Mouse (Mus musculus) forebrain, embryonic 10.5 days (tissue): ENCODE data around the gene Fgfr2. TPM values are rescaled to one million over a fixed set of nuclear protein-coding genes. Genes with fewer than 3 reads are reported as not detected.

ENCODE experiments used
- DNase-seq: peaks from one replicate; pipeline ENCODE4 v3.0.0-alpha.2; 2017; ENCODE audit warnings: low spot score; ENCODE audit errors: extremely low spot score
- H3K27ac ChIP-seq: fragments of 300-500 bp; sonication (generic); 2 replicates; pipeline ENCODE4 v1.5.1; 2016; ENCODE audit warnings: mild to moderate bottlenecking
- H3K27me3 ChIP-seq: fragments of 300-500 bp; sonication (generic); 2 replicates; pipeline ENCODE4 v1.6.1; 2016; ENCODE audit warnings: mild to moderate bottlenecking; ENCODE audit not compliant: poor library complexity, severe bottlenecking
- H3K36me3 ChIP-seq: fragments of 300-500 bp; sonication (generic); replicated peaks from 2 replicates; pipeline ENCODE4 v1.6.1; 2016; ENCODE audit warnings: mild to moderate bottlenecking, moderate library complexity
- H3K4me1 ChIP-seq: fragments of 300-500 bp; sonication (generic); 2 replicates; pipeline ENCODE4 v1.6.1; 2016
- H3K4me3 ChIP-seq: fragments of 300-500 bp; sonication (generic); 2 replicates; pipeline ENCODE4 v1.5.1; 2016; ENCODE audit warnings: mild to moderate bottlenecking, moderate library complexity
- H3K9me3 ChIP-seq: fragments of 300-500 bp; sonication (generic); 2 replicates; pipeline ENCODE4 v1.6.1; 2016; ENCODE audit warnings: mild to moderate bottlenecking, moderate library complexity
- WGBS: fragments of 180-500 bp; shearing (Covaris S2); methylation state at CpG from one replicate; pipeline ENCODE4 v1.1.7; 2016; 5-methylcytosine and 5-hydroxymethylcytosine counted together
- polyA plus RNA-seq: library from polyadenylated mRNA; unstranded; fragments of >200 nt; fragmentation: Nextera tagmentation; extraction: Ambion mirVana; gene quantifications from 2 replicates; pipeline ENCODE4 v1.2.1, GENCODE M21; 2016

Fgfr2 gene
- polyA plus RNA-seq, 1 experiment from 2014 or later: 55.7 TPM

- Histone ChIP-seq H3K27me3 (no peaks in the 10 kb centered on the region), H3K4me3 (no peak overlapping the region), H3K4me1 (peaks cover 29% of the 10 kb centered on the region), H3K36me3 (no peaks in the 10 kb centered on the region), H3K9me3 (no peaks in the 10 kb centered on the region), H3K27ac (peak overlapping the region; percentile 60; the same call in 1 of the 2 replicates)
- WGBS: 67% methylated on average over 4 of the region's 4 CpGs
- DNase-seq: no peak
Observed at GRCm38 (mm10) chr7:130965909-130966365, 2157.2 kb downstream of the Fgfr2 start.

GRCm38 (mm10) chr7:130965396-130965795 lies 2157.8 kb downstream of the Fgfr2 start:
- no peak for DNase-seq
- H3K27ac ChIP-seq: peak overlapping the region; percentile 11; the same call in 1 of the 2 replicates

GRCm38 (mm10) chr7:130964686-130965085 lies 2158.5 kb downstream of the Fgfr2 start:
- Histone ChIP-seq H3K27me3 (no peaks in the 10 kb centered on the region), H3K4me1 (peaks cover 29% of the 10 kb centered on the region), H3K4me3 (no peak overlapping the region), H3K36me3 (no peaks in the 10 kb centered on the region), H3K27ac (no peak overlapping the region), H3K9me3 (no peaks in the 10 kb centered on the region)
- 82% methylated on average over 5 of the region's 5 CpGs for WGBS
- no peak for DNase-seq

More at GRCm38 (mm10) chr7:130965396-130965795, 2157.8 kb downstream of the Fgfr2 start:
- Histone ChIP-seq H3K4me3 (no peak overlapping the region), H3K9me3 (no peaks in the 10 kb centered on the region), H3K4me1 (peaks cover 29% of the 10 kb centered on the region), H3K27me3 (no peaks in the 10 kb centered on the region), H3K36me3 (no peaks in the 10 kb centered on the region)
- 93% methylated on average over 4 of the region's 4 CpGs for WGBS

- no peak for DNase-seq
- H3K9me3 ChIP-seq: no peaks in the 10 kb centered on the region
- no peaks in the 10 kb centered on the region for H3K27me3 ChIP-seq
- no peak overlapping the region for H3K4me3 ChIP-seq
- 91% methylated on average over 6 of the region's 6 CpGs for WGBS
- H3K27ac ChIP-seq: no peak overlapping the region
- no peaks in the 10 kb centered on the region for H3K36me3 ChIP-seq
- H3K4me1 ChIP-seq: peaks cover 28% of the 10 kb centered on the region
Observed at GRCm38 (mm10) chr7:130961429-130961828, 2161.7 kb downstream of the Fgfr2 start.

GRCm38 (mm10) chr7:130959868-130960267 lies 2163.3 kb downstream of the Fgfr2 start:
- Histone ChIP-seq H3K4me3 (no peak overlapping the region), H3K36me3 (no peaks in the 10 kb centered on the region), H3K4me1 (peaks cover 12% of the 10 kb centered on the region), H3K9me3 (no peaks in the 10 kb centered on the region), H3K27ac (no peak overlapping the region), H3K27me3 (no peaks in the 10 kb centered on the region)
- no peak for DNase-seq
- WGBS: 68% methylated on average over 7 of the region's 7 CpGs

GRCm38 (mm10) chr7:130958551-130958950 lies 2164.6 kb downstream of the Fgfr2 start:
- no peak for DNase-seq

GRCm38 (mm10) chr7:130954177-130954601 lies 2169.0 kb downstream of the Fgfr2 start:
- peaks cover 13% of the 10 kb centered on the region for H3K4me1 ChIP-seq
- WGBS: 90% methylated on average over 10 of the region's 10 CpGs
- no peak for DNase-seq
- no peak overlapping the region for H3K4me3 ChIP-seq
- H3K27me3 ChIP-seq: no peaks in the 10 kb centered on the region
- H3K9me3 ChIP-seq: no peaks in the 10 kb centered on the region
- no peak overlapping the region for H3K27ac ChIP-seq
- H3K36me3 ChIP-seq: no peaks in the 10 kb centered on the region

More at GRCm38 (mm10) chr7:130958551-130958950, 2164.6 kb downstream of the Fgfr2 start:
- peaks cover 8% of the 10 kb centered on the region for H3K4me1 ChIP-seq
- no peak overlapping the region for H3K4me3 ChIP-seq
- no peak overlapping the region for H3K27ac ChIP-seq
- WGBS: 69% methylated on average over 7 of the region's 7 CpGs
- H3K27me3 ChIP-seq: no peaks in the 10 kb centered on the region
- H3K36me3 ChIP-seq: no peaks in the 10 kb centered on the region
- H3K9me3 ChIP-seq: no peaks in the 10 kb centered on the region

- H3K27ac ChIP-seq: no peak overlapping the region
- no peaks in the 10 kb centered on the region for H3K36me3 ChIP-seq
- H3K4me3 ChIP-seq: no peak overlapping the region
- H3K27me3 ChIP-seq: no peaks in the 10 kb centered on the region
- 89% methylated on average over 10 of the region's 10 CpGs for WGBS
- no peaks in the 10 kb centered on the region for H3K9me3 ChIP-seq
- H3K4me1 ChIP-seq: peaks cover 8% of the 10 kb centered on the region
- no peak for DNase-seq
Observed at GRCm38 (mm10) chr7:130953376-130953775, 2169.8 kb downstream of the Fgfr2 start.

- H3K9me3 ChIP-seq: no peaks in the 10 kb centered on the region
- 94% methylated on average over 5 of the region's 5 CpGs for WGBS
- no peak overlapping the region for H3K4me3 ChIP-seq
- H3K4me1 ChIP-seq: peaks cover 6% of the 10 kb centered on the region
- no peaks in the 10 kb centered on the region for H3K27me3 ChIP-seq
- no peak overlapping the region for H3K27ac ChIP-seq
- H3K36me3 ChIP-seq: no peaks in the 10 kb centered on the region
- DNase-seq: no peak
Observed at GRCm38 (mm10) chr7:130951004-130951403, 2172.1 kb downstream of the Fgfr2 start.

GRCm38 (mm10) chr7:130950482-130950881 lies 2172.7 kb downstream of the Fgfr2 start:
- WGBS: 91% methylated on average over 7 of the region's 7 CpGs
- DNase-seq: no peak
- no peaks in the 10 kb centered on the region for H3K27me3 ChIP-seq

GRCm38 (mm10) chr7:130949331-130949751 lies 2173.8 kb downstream of the Fgfr2 start:
- H3K9me3 ChIP-seq: no peaks in the 10 kb centered on the region
- WGBS: 59% methylated on average over 8 of the region's 8 CpGs
- no peak overlapping the region for H3K4me3 ChIP-seq
- H3K36me3 ChIP-seq: no peaks in the 10 kb centered on the region
- no peak for DNase-seq
- peaks cover 6% of the 10 kb centered on the region for H3K4me1 ChIP-seq
- H3K27me3 ChIP-seq: no peaks in the 10 kb centered on the region
- no peak overlapping the region for H3K27ac ChIP-seq

More at GRCm38 (mm10) chr7:130950482-130950881, 2172.7 kb downstream of the Fgfr2 start:
- Histone ChIP-seq H3K4me3 (no peak overlapping the region), H3K9me3 (no peaks in the 10 kb centered on the region), H3K27ac (no peak overlapping the region), H3K4me1 (peaks cover 6% of the 10 kb centered on the region), H3K36me3 (no peaks in the 10 kb centered on the region)

GRCm38 (mm10) chr7:130948563-130949208 lies 2174.5 kb downstream of the Fgfr2 start:
- H3K36me3 ChIP-seq: no peaks in the 10 kb centered on the region
- no peak overlapping the region for H3K4me3 ChIP-seq
- no peaks in the 10 kb centered on the region for H3K9me3 ChIP-seq
- H3K27me3 ChIP-seq: no peaks in the 10 kb centered on the region
- 69% methylated on average over 5 of the region's 5 CpGs for WGBS
- no peak for DNase-seq
- peaks cover 6% of the 10 kb centered on the region for H3K4me1 ChIP-seq
- no peak overlapping the region for H3K27ac ChIP-seq

GRCm38 (mm10) chr7:130946303-130946702 lies 2176.8 kb downstream of the Fgfr2 start:
- Histone ChIP-seq H3K27ac (no peak overlapping the region), H3K4me3 (no peak overlapping the region), H3K9me3 (no peaks in the 10 kb centered on the region), H3K27me3 (no peaks in the 10 kb centered on the region), H3K4me1 (peaks cover 6% of the 10 kb centered on the region), H3K36me3 (no peaks in the 10 kb centered on the region)
- no peak for DNase-seq
- 89% methylated on average over 12 of the region's 12 CpGs for WGBS
